Mouse (Mus musculus): ENCODE results near the gene Cryba1. TPM values are rescaled to one million over a fixed set of nuclear protein-coding genes. Genes with fewer than 3 reads are reported as not detected.

The Cryba1 gene
- polyA plus RNA-seq, 1 experiment from 2014 or later, result 10.6 TPM

DNA sequence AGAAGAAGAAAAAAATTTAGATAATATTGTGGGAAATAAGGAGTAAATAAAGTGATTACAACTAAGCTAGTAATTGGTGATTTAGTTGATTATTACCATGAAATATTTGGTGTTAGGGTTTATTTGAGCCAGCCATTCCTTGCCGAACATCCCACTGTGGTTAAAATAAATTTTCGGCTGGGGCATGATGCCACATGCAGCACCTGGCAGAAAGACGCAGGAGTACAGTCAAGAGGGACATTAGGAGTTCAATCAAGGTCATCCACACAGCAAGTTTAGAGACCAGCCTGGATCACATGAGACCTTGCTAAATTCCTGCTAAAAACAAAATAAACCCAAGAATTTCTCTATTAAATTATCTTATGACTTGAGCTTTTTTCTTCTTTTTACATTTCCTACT is 16.0 kb downstream of the Cryba1 start:
- Histone ChIP-seq H3K4me2 (ENCODE audit: low read depth, low read length) (no peak overlapping the region), H3K36me3 (replicated peaks; ENCODE audit: control insufficient read depth, insufficient read depth, low read depth, low read length) (0 out of 2 replicates have a peak, but pooled peaks cover 2% of the 10 kb centered on the region), H3K9me3 (replicated peaks; ENCODE audit: control insufficient read depth, low read length) (no peaks in the 10 kb centered on the region), H3K9ac (replicated peaks; ENCODE audit: low read length) (no peak overlapping the region), H3K27ac (replicated peaks; ENCODE audit: low read depth, low read length) (no peak overlapping the region), H3K4me3 (ENCODE audit: low read depth, low read length) (no peak overlapping the region), H3K27me3 (ENCODE audit: control insufficient read depth, insufficient read depth, low read length) (no peaks in the 10 kb centered on the region), H3K4me1 (ENCODE audit: control insufficient read depth, insufficient read depth, low read length) (no peaks in the 10 kb centered on the region)
- DNase-seq (ENCODE audit: low spot score), result no peak
- ATAC-seq (replicated peaks; ENCODE audit: insufficient number of reproducible peaks, low FRiP score, low TSS enrichment, low read depth), result no peak
- WGBS, result 74% methylated on average over 3 of the region's 3 CpGs

DNA sequence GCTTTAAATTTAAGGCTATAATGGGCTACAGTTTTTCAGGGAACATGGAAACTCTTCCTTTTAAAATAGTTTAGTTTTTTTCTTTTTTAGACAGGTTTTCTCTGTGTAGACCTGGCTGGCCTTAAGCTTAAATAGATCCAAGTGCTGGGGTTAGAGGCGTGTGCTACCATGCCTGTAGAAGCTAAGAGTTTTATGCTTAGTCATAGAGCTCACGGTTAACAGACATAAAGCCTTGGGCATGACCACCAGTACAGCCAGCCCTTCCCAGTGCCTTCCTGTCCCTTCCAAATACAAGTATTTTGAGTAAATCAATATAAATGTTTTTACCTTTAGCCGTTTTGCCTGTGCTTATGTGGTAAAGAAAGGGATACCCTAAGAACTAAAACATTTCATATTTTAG is 19.2 kb downstream of the Cryba1 start:
- no peak overlapping the region for H3K27ac ChIP-seq (replicated peaks; ENCODE audit: low read depth, low read length)
- no peaks in the 10 kb centered on the region for H3K9me3 ChIP-seq (replicated peaks; ENCODE audit: control insufficient read depth, low read length)
- H3K27me3 ChIP-seq (ENCODE audit: control insufficient read depth, insufficient read depth, low read length), result no peaks in the 10 kb centered on the region
- H3K36me3 ChIP-seq (replicated peaks; ENCODE audit: control insufficient read depth, insufficient read depth, low read depth, low read length), result 0 out of 2 replicates have a peak, but pooled peaks cover 2% of the 10 kb centered on the region
- H3K4me2 ChIP-seq (ENCODE audit: low read depth, low read length), result no peak overlapping the region
- WGBS, result 92% methylated on average over 3 of the region's 3 CpGs
- no peak for DNase-seq (ENCODE audit: low spot score)
- no peak overlapping the region for H3K9ac ChIP-seq (replicated peaks; ENCODE audit: low read length)
- no peaks in the 10 kb centered on the region for H3K4me1 ChIP-seq (ENCODE audit: control insufficient read depth, insufficient read depth, low read length)
- ATAC-seq (replicated peaks; ENCODE audit: insufficient number of reproducible peaks, low FRiP score, low TSS enrichment, low read depth), result no peak
- no peak overlapping the region for H3K4me3 ChIP-seq (ENCODE audit: low read depth, low read length)

DNA sequence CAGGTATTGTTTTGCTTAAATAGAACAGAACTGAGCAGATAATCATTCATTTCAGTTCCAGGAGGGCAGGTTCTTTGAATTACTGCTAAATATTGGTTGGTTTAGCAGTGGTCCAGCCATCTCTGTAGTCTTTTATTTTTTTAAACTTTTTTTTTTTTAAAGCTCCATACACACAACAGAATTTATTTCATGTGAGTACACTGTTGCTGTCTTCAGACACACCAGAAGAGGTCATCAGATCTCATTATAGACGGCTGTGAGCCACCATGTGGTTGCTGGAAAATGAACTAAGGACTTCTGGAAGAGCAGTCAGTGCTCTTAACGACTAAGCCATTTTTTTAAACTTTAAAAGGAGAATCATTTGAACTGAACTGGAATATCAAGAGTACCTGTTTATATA is 27.9 kb downstream of the Cryba1 start:
- Histone ChIP-seq H3K36me3 (replicated peaks; ENCODE audit: control insufficient read depth, insufficient read depth, low read depth, low read length) (peaks cover 16% of the 10 kb centered on the region), H3K9ac (replicated peaks; ENCODE audit: low read length) (no peak overlapping the region), H3K27me3 (ENCODE audit: control insufficient read depth, insufficient read depth, low read length) (no peaks in the 10 kb centered on the region), H3K4me2 (ENCODE audit: low read depth, low read length) (no peak overlapping the region), H3K4me1 (ENCODE audit: control insufficient read depth, insufficient read depth, low read length) (no peaks in the 10 kb centered on the region), H3K9me3 (replicated peaks; ENCODE audit: control insufficient read depth, low read length) (no peaks in the 10 kb centered on the region), H3K4me3 (ENCODE audit: low read depth, low read length) (no peak overlapping the region), H3K27ac (replicated peaks; ENCODE audit: low read depth, low read length) (no peak overlapping the region)
- 81% methylated on average over 2 of the region's 2 CpGs for WGBS
- DNase-seq (ENCODE audit: low spot score) (no peak), ATAC-seq (replicated peaks; ENCODE audit: insufficient number of reproducible peaks, low FRiP score, low TSS enrichment, low read depth) (no peak)

DNA sequence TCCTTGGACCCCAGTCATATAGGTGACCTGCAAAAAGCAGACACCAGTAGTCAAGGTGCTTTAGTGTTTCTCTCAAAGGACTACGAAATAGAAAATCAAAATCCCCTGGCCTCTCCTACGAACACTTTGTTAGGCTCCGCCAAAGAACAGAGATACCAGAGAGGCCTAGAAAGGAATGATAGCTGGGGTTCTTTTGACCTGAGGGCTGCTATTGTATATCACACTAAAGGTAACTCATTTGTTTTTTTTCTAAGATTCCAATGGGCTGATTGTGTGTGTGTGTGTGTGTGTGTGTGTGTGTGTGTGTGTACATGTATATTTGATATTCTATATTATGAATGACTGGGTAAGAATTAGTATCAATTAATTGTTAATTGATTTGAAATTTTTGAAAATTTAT is 32.1 kb downstream of the Cryba1 start:
- H3K9ac ChIP-seq (replicated peaks; ENCODE audit: low read length), result no peak overlapping the region
- H3K4me1 ChIP-seq (ENCODE audit: control insufficient read depth, insufficient read depth, low read length), result no peaks in the 10 kb centered on the region; the same call in 1 of the 2 replicates
- H3K4me3 ChIP-seq (ENCODE audit: low read depth, low read length), result no peak overlapping the region
- H3K36me3 ChIP-seq (replicated peaks; ENCODE audit: control insufficient read depth, insufficient read depth, low read depth, low read length), result peaks cover 19% of the 10 kb centered on the region
- H3K27ac ChIP-seq (replicated peaks; ENCODE audit: low read depth, low read length), result no peak overlapping the region
- WGBS, result 95% methylated on average over 3 of the region's 3 CpGs
- DNase-seq (ENCODE audit: low spot score) (no peak), ATAC-seq (replicated peaks; ENCODE audit: insufficient number of reproducible peaks, low FRiP score, low TSS enrichment, low read depth) (no peak)
- H3K27me3 ChIP-seq (ENCODE audit: control insufficient read depth, insufficient read depth, low read length), result no peaks in the 10 kb centered on the region
- H3K9me3 ChIP-seq (replicated peaks; ENCODE audit: control insufficient read depth, low read length), result no peaks in the 10 kb centered on the region
- H3K4me2 ChIP-seq (ENCODE audit: low read depth, low read length), result no peak overlapping the region

DNA sequence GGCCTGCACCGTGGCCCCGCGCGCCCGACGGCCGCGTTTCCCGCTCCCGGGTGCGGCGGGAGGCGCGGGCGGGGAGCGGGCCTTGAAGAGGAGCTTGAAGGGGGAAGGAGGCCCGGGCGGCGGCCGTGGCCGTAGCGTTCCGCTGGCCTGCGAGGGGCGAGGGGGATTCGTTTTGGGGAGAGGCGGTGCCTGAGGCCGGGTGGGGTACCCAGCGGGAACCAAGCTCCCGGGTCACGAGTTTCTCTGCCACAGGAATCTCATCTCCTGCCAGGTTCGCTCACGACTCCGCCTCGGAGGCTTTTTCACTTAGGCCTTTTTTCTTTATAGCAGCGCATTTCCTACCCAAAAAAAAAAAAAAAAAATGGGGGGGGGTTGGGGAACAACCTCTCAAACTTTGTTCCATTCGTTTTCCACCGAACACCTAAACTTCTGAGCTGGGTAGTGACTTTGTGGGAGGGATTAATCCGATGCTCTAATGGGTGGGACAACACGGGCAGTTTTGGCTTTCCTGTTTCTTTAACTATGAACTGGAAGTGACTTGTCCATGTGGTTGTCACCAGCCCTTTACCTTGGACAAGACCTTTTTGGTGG is 37.4 kb downstream of the Cryba1 start:
- ATAC-seq (replicated peaks; ENCODE audit: insufficient number of reproducible peaks, low FRiP score, low TSS enrichment, low read depth) (no peak), DNase-seq (ENCODE audit: low spot score) (peak; percentile 50)
- Histone ChIP-seq H3K4me1 (ENCODE audit: control insufficient read depth, insufficient read depth, low read length) (no peaks in the 10 kb centered on the region; the same call in 1 of the 2 replicates), H3K27ac (replicated peaks; ENCODE audit: low read depth, low read length) (peak overlapping the region; percentile 97), H3K9ac (replicated peaks; ENCODE audit: low read length) (peak overlapping the region; percentile 98), H3K27me3 (ENCODE audit: control insufficient read depth, insufficient read depth, low read length) (no peaks in the 10 kb centered on the region), H3K4me2 (ENCODE audit: low read depth, low read length) (peak overlapping the region; percentile 51), H3K4me3 (ENCODE audit: low read depth, low read length) (peak overlapping the region; percentile 99), H3K9me3 (replicated peaks; ENCODE audit: control insufficient read depth, low read length) (no peaks in the 10 kb centered on the region), H3K36me3 (replicated peaks; ENCODE audit: control insufficient read depth, insufficient read depth, low read depth, low read length) (peaks cover 5% of the 10 kb centered on the region)
- WGBS, result under 1% methylated on average over 33 of the region's 40 CpGs

DNA sequence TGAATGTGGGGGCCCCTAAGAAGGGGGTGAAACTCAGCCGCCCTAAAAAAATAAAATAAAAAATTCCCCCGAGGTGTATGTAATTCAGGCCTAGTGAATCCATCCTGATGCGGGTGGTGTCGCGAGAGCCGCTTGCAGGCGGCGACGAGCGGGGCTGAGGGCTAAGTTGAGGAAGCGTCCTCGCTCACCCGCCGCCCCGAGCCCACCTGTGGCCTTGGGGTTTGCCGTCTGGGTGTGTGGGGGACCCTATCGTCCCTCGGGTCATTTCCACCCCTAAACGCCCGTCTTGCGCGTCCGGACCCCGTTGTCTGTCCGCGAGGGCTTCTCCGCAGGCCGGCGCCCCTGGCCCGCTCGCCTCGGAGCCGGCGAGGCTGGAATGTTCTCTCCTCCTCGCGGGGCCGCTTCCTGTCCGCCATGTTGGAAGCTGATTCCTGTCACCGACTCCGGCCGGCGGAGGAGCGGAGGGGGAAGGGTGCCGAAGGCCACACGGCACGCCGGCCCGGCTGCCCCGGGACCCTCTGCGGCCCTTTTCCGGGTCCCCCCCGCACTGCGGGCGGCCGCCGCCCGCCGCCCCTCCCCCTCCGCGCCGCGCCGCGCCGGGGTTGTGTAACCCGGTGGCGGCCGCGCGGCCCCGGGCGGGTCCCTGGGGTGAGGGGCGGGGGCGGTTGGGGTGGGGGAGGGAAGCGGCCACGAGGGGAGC is 38.1 kb downstream of the Cryba1 start:
- H3K4me1 ChIP-seq (ENCODE audit: control insufficient read depth, insufficient read depth, low read length), result no peaks in the 10 kb centered on the region; the same call in 1 of the 2 replicates
- peak overlapping the region; percentile 98 for H3K9ac ChIP-seq (replicated peaks; ENCODE audit: low read length)
- 0% methylated on average over 54 of the region's 76 CpGs for WGBS
- H3K27ac ChIP-seq (replicated peaks; ENCODE audit: low read depth, low read length), result peak overlapping the region; percentile 97
- no peaks in the 10 kb centered on the region for H3K27me3 ChIP-seq (ENCODE audit: control insufficient read depth, insufficient read depth, low read length)
- H3K4me2 ChIP-seq (ENCODE audit: low read depth, low read length), result peak overlapping the region; percentile 51
- ATAC-seq (replicated peaks; ENCODE audit: insufficient number of reproducible peaks, low FRiP score, low TSS enrichment, low read depth) (peak; percentile 25; the same call in 1 of the 2 replicates), DNase-seq (ENCODE audit: low spot score) (peak; percentile 78)
- peak overlapping the region; percentile 99 for H3K4me3 ChIP-seq (ENCODE audit: low read depth, low read length)
- H3K36me3 ChIP-seq (replicated peaks; ENCODE audit: control insufficient read depth, insufficient read depth, low read depth, low read length), result peaks cover under 1% of the 10 kb centered on the region
- H3K9me3 ChIP-seq (replicated peaks; ENCODE audit: control insufficient read depth, low read length), result no peaks in the 10 kb centered on the region

DNA sequence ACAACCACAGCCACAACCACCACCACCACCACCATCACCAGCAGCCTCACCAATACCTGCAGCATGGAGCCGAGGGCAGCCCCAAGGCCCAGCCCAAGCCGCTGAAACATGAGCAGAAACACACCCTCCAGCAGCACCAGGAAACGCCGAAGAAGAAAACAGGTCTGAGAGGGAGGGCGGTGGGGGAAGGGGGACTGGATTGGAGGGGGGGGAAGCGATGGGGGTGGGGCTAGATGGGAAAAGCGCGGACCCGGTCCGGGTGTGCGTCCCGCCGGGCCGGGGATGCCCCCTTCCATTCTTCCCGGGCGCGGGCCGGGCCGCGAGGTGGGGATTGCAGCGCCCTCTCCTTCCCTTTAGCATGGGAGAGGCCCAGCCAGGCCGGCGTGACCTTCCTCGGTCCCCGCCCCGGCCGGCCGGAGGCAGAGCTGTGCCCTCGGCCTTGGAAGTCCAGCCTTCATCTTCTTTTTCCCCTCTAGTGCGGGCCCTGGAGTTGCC is 38.7 kb downstream of the Cryba1 start:
- peak overlapping the region; percentile 99 for H3K4me3 ChIP-seq (ENCODE audit: low read depth, low read length)
- DNase-seq (ENCODE audit: low spot score) (peak; percentile 47), ATAC-seq (replicated peaks; ENCODE audit: insufficient number of reproducible peaks, low FRiP score, low TSS enrichment, low read depth) (peak; percentile 68)
- H3K36me3 ChIP-seq (replicated peaks; ENCODE audit: control insufficient read depth, insufficient read depth, low read depth, low read length), result no peaks in the 10 kb centered on the region
- no peaks in the 10 kb centered on the region for H3K27me3 ChIP-seq (ENCODE audit: control insufficient read depth, insufficient read depth, low read length)
- no peaks in the 10 kb centered on the region for H3K9me3 ChIP-seq (replicated peaks; ENCODE audit: control insufficient read depth, low read length)
- WGBS, result 0% methylated on average over 28 of the region's 30 CpGs
- no peaks in the 10 kb centered on the region; the same call in 1 of the 2 replicates for H3K4me1 ChIP-seq (ENCODE audit: control insufficient read depth, insufficient read depth, low read length)
- H3K9ac ChIP-seq (replicated peaks; ENCODE audit: low read length), result peak overlapping the region; percentile 98
- peak overlapping the region; percentile 97 for H3K27ac ChIP-seq (replicated peaks; ENCODE audit: low read depth, low read length)
- peak overlapping the region; percentile 31 for H3K4me2 ChIP-seq (ENCODE audit: low read depth, low read length)

Measured in embryonic facial prominence, embryonic 11.5 days (tissue).